Mouse (Mus musculus) cortical plate, adult 2 months (tissue): ENCODE measurements around the gene Tas2r143.

Source experiments
- CTCF ChIP-seq: fragments of 200-500 bp; IDR thresholded peaks from 2 replicates; pipeline ENCODE4 v1.5.1; 2011; ENCODE audit warnings: mild to moderate bottlenecking, control low read depth, low read length; ENCODE audit not compliant: insufficient read depth; ENCODE audit errors: extremely low read depth
- POLR2A ChIP-seq: fragments of 200-500 bp; IDR thresholded peaks from 2 replicates; pipeline ENCODE4 v1.6.1; 2011; ENCODE audit warnings: mild to moderate bottlenecking, low read length, control low read depth; ENCODE audit not compliant: insufficient read depth; ENCODE audit errors: extremely low read depth

- TF ChIP-seq POLR2A (no peak), CTCF (no peak)
Observed at GRCm38 (mm10) chr6:42360231-42360840, 39.7 kb upstream of the Tas2r143 start.
